Mouse (Mus musculus): Measurements from ENCODE around the gene Tmbim1. TPM values are rescaled to one million over a fixed set of nuclear protein-coding genes. Genes with fewer than 3 reads are reported as not detected.

The Tmbim1 gene
- polyA plus RNA-seq, 1 experiment from 2014 or later, result 105 TPM

- peak; percentile 97 for ATAC-seq (ENCODE audit: insufficient read depth, low FRiP score)
- Histone ChIP-seq H3K9me3 (replicated peaks; ENCODE audit: control insufficient read depth, low read length) (no peaks in the 10 kb centered on the region), H3K4me3 (replicated peaks; ENCODE audit: low read length) (peak within 1 kb of the TSS; percentile 94), H3K36me3 (ENCODE audit: control insufficient read depth, insufficient read depth, low read length) (peaks cover 20% of the 10 kb centered on the region), H3K27me3 (ENCODE audit: control insufficient read depth, insufficient read depth, low read length) (no peaks in the 10 kb centered on the region), H3K4me2 (ENCODE audit: low read depth, low read length) (peak within 1 kb of the TSS; percentile 91), H3K27ac (ENCODE audit: low read length) (peak within 1 kb of the TSS; percentile 86), H3K9ac (ENCODE audit: low read length) (peak within 1 kb of the TSS; percentile 89), H3K4me1 (ENCODE audit: control insufficient read depth, insufficient read depth, low read length) (peaks cover 39% of the 10 kb centered on the region)
- WGBS, result under 1% methylated on average over 56 of the region's 56 CpGs
These were observed 20.8 kb downstream of the Tmbim1 start, which contains the start of the genes Aamp and Pnkd for GRCm38 (mm10) chr1:74284543-74285160. Gene Aamp, minus strand, starts transcription at chr1:74284738. Gene Pnkd, plus strand, starts transcription at chr1:74284930.

GRCm38 (mm10) chr1:74283686-74284463 is 21.5 kb downstream of the Tmbim1 start:
- peaks cover 20% of the 10 kb centered on the region for H3K36me3 ChIP-seq (ENCODE audit: control insufficient read depth, insufficient read depth, low read length)
- H3K9me3 ChIP-seq (replicated peaks; ENCODE audit: control insufficient read depth, low read length), result no peaks in the 10 kb centered on the region
- 9% methylated on average over 15 of the region's 15 CpGs for WGBS

GRCm38 (mm10) chr1:74282896-74283625 is 22.4 kb downstream of the Tmbim1 start:
- Histone ChIP-seq H3K36me3 (ENCODE audit: control insufficient read depth, insufficient read depth, low read length) (peaks cover 20% of the 10 kb centered on the region), H3K4me1 (ENCODE audit: control insufficient read depth, insufficient read depth, low read length) (peaks cover 29% of the 10 kb centered on the region), H3K4me3 (replicated peaks; ENCODE audit: low read length) (no peak overlapping the region), H3K27ac (ENCODE audit: low read length) (no peak overlapping the region), H3K9ac (ENCODE audit: low read length) (no peak overlapping the region), H3K4me2 (ENCODE audit: low read depth, low read length) (peak overlapping the region; percentile 91; the same call in 1 of the 2 replicates), H3K27me3 (ENCODE audit: control insufficient read depth, insufficient read depth, low read length) (no peaks in the 10 kb centered on the region), H3K9me3 (replicated peaks; ENCODE audit: control insufficient read depth, low read length) (no peaks in the 10 kb centered on the region)
- ATAC-seq (ENCODE audit: insufficient read depth, low FRiP score), result no peak
- 84% methylated on average over 10 of the region's 10 CpGs for WGBS

More at GRCm38 (mm10) chr1:74283686-74284463, 21.5 kb downstream of the Tmbim1 start:
- H3K4me2 ChIP-seq (ENCODE audit: low read depth, low read length), result peak overlapping the region; percentile 91
- ATAC-seq (ENCODE audit: insufficient read depth, low FRiP score), result peak; percentile 41; the same call in 1 of the 2 replicates
- peak overlapping the region; percentile 89 for H3K9ac ChIP-seq (ENCODE audit: low read length)
- H3K4me1 ChIP-seq (ENCODE audit: control insufficient read depth, insufficient read depth, low read length), result peaks cover 34% of the 10 kb centered on the region
- no peaks in the 10 kb centered on the region for H3K27me3 ChIP-seq (ENCODE audit: control insufficient read depth, insufficient read depth, low read length)
- H3K4me3 ChIP-seq (replicated peaks; ENCODE audit: low read length), result peak overlapping the region; percentile 94
- peak overlapping the region; percentile 86 for H3K27ac ChIP-seq (ENCODE audit: low read length)

GRCm38 (mm10) chr1:74281886-74282285 is 23.5 kb downstream of the Tmbim1 start:
- Histone ChIP-seq H3K27me3 (ENCODE audit: control insufficient read depth, insufficient read depth, low read length) (no peaks in the 10 kb centered on the region), H3K9ac (ENCODE audit: low read length) (no peak overlapping the region), H3K27ac (ENCODE audit: low read length) (no peak overlapping the region), H3K4me1 (ENCODE audit: control insufficient read depth, insufficient read depth, low read length) (peaks cover 26% of the 10 kb centered on the region), H3K4me3 (replicated peaks; ENCODE audit: low read length) (no peak overlapping the region), H3K4me2 (ENCODE audit: low read depth, low read length) (no peak overlapping the region), H3K36me3 (ENCODE audit: control insufficient read depth, insufficient read depth, low read length) (peaks cover 20% of the 10 kb centered on the region), H3K9me3 (replicated peaks; ENCODE audit: control insufficient read depth, low read length) (no peaks in the 10 kb centered on the region)
- no peak for ATAC-seq (ENCODE audit: insufficient read depth, low FRiP score)
- WGBS, result 96% methylated on average over 8 of the region's 8 CpGs

- Histone ChIP-seq H3K36me3 (ENCODE audit: control insufficient read depth, insufficient read depth, low read length) (peaks cover 20% of the 10 kb centered on the region), H3K27ac (ENCODE audit: low read length) (no peak overlapping the region), H3K4me3 (replicated peaks; ENCODE audit: low read length) (no peak overlapping the region), H3K27me3 (ENCODE audit: control insufficient read depth, insufficient read depth, low read length) (no peaks in the 10 kb centered on the region), H3K4me2 (ENCODE audit: low read depth, low read length) (no peak overlapping the region), H3K4me1 (ENCODE audit: control insufficient read depth, insufficient read depth, low read length) (peaks cover 21% of the 10 kb centered on the region), H3K9ac (ENCODE audit: low read length) (no peak overlapping the region), H3K9me3 (replicated peaks; ENCODE audit: control insufficient read depth, low read length) (no peaks in the 10 kb centered on the region)
- WGBS, result 93% methylated on average over 2 of the region's 2 CpGs
- ATAC-seq (ENCODE audit: insufficient read depth, low FRiP score), result no peak
These were observed 24.1 kb downstream of the Tmbim1 start for GRCm38 (mm10) chr1:74281372-74281771.

GRCm38 (mm10) chr1:74280591-74281325 is 24.7 kb downstream of the Tmbim1 start:
- H3K4me2 ChIP-seq (ENCODE audit: low read depth, low read length), result no peak overlapping the region
- H3K4me3 ChIP-seq (replicated peaks; ENCODE audit: low read length), result no peak overlapping the region
- no peaks in the 10 kb centered on the region for H3K9me3 ChIP-seq (replicated peaks; ENCODE audit: control insufficient read depth, low read length)
- WGBS, result 90% methylated on average over 14 of the region's 14 CpGs
- ATAC-seq (ENCODE audit: insufficient read depth, low FRiP score), result no peak
- no peaks in the 10 kb centered on the region for H3K27me3 ChIP-seq (ENCODE audit: control insufficient read depth, insufficient read depth, low read length)
- peaks cover 17% of the 10 kb centered on the region for H3K4me1 ChIP-seq (ENCODE audit: control insufficient read depth, insufficient read depth, low read length)
- no peak overlapping the region for H3K27ac ChIP-seq (ENCODE audit: low read length)
- H3K36me3 ChIP-seq (ENCODE audit: control insufficient read depth, insufficient read depth, low read length), result peaks cover 20% of the 10 kb centered on the region
- H3K9ac ChIP-seq (ENCODE audit: low read length), result no peak overlapping the region

GRCm38 (mm10) chr1:74278988-74279387 is 26.4 kb downstream of the Tmbim1 start:
- ATAC-seq (ENCODE audit: insufficient read depth, low FRiP score), result no peak
- Histone ChIP-seq H3K9me3 (replicated peaks; ENCODE audit: control insufficient read depth, low read length) (no peaks in the 10 kb centered on the region), H3K4me3 (replicated peaks; ENCODE audit: low read length) (no peak overlapping the region), H3K9ac (ENCODE audit: low read length) (no peak overlapping the region), H3K4me1 (ENCODE audit: control insufficient read depth, insufficient read depth, low read length) (peaks cover 28% of the 10 kb centered on the region), H3K4me2 (ENCODE audit: low read depth, low read length) (no peak overlapping the region), H3K27me3 (ENCODE audit: control insufficient read depth, insufficient read depth, low read length) (no peaks in the 10 kb centered on the region), H3K36me3 (ENCODE audit: control insufficient read depth, insufficient read depth, low read length) (peaks cover 20% of the 10 kb centered on the region), H3K27ac (ENCODE audit: low read length) (no peak overlapping the region)
- WGBS, result 86% methylated on average over 11 of the region's 11 CpGs

- H3K4me2 ChIP-seq (ENCODE audit: low read depth, low read length), result no peak within 1 kb of the TSS
- 91% methylated on average over 10 of the region's 10 CpGs for WGBS
- no peak within 1 kb of the TSS for H3K27ac ChIP-seq (ENCODE audit: low read length)
- H3K4me3 ChIP-seq (replicated peaks; ENCODE audit: low read length), result no peak within 1 kb of the TSS
- H3K27me3 ChIP-seq (ENCODE audit: control insufficient read depth, insufficient read depth, low read length), result no peaks in the 10 kb centered on the region
- ATAC-seq (ENCODE audit: insufficient read depth, low FRiP score), result no peak
- no peaks in the 10 kb centered on the region for H3K9me3 ChIP-seq (replicated peaks; ENCODE audit: control insufficient read depth, low read length)
- H3K9ac ChIP-seq (ENCODE audit: low read length), result no peak within 1 kb of the TSS
- peaks cover 20% of the 10 kb centered on the region for H3K36me3 ChIP-seq (ENCODE audit: control insufficient read depth, insufficient read depth, low read length)
- H3K4me1 ChIP-seq (ENCODE audit: control insufficient read depth, insufficient read depth, low read length), result peaks cover 25% of the 10 kb centered on the region
These were observed 26.9 kb downstream of the Tmbim1 start, which contains the start of gene Gpbar1 for GRCm38 (mm10) chr1:74278538-74278937. Gene Gpbar1, plus strand, starts transcription at chr1:74278550.
